Mouse (Mus musculus): ENCODE results near the gene Upk2. TPM values are rescaled to one million over a fixed set of nuclear protein-coding genes. Genes with fewer than 3 reads are reported as not detected.

Gene Upk2
- polyA plus RNA-seq, 1 experiment = 1.4 TPM

DNA sequence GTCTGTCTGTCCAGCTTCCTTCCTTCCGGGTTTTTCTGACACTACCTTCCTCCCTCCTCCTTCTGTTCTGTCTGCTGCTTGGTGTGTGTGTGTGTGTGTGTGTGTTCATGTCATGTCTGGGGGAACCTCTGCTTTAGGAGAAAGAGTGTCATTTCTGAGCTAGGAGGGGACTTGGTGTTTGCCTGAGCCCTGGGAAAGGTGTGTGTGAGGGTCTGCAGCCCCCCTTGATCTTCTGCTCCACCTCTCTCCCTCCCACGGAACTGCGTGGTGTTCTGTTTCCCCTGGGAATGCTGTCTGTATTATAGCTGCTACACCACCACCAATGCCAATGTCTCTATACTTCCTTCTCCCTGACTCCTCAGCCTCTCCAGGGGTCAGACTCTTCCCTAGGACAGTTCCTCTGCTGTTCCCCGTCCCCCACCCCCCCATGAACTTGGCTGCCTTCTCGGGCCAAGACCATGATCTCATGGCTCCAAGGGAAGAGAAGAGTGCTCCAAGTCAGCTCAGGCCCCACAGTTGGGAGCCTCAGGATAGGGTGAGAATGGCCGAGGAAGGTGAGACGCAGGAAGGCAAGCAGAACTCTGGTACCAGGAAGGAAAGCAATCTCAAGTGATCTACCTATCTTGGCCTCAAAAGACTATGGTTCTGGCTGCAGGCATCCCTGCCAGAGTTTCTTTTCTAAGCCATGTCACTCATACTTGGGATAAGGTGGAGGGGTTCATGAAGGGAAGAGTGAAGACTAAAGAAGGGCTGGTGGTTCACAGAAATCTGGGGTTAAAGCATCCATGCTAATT is 29.7 kb upstream of the Upk2 start:
- Histone ChIP-seq H3K36me3 (ENCODE audit: control insufficient read depth, insufficient read depth, low read length) (no peaks in the 10 kb centered on the region), H3K27me3 (ENCODE audit: control insufficient read depth, insufficient read depth, low read length) (no peaks in the 10 kb centered on the region), H3K27ac (ENCODE audit: control insufficient read depth, insufficient read depth, low read length) (no peak overlapping the region), H3K4me1 (replicated peaks; ENCODE audit: control insufficient read depth, insufficient read depth, low read length) (peaks cover 48% of the 10 kb centered on the region), H3K4me3 (ENCODE audit: control insufficient read depth, insufficient read depth, low read length) (peak overlapping the region; percentile 93)
- 37% methylated on average over 7 of the region's 7 CpGs for WGBS
- DNase-seq = no peak
- no peak for TF ChIP-seq CTCF (IDR thresholded peaks at IDR 0.05; ENCODE audit: borderline replicate concordance, control insufficient read depth, extremely low read depth, insufficient read depth, low read length, poor library complexity)
- TF ChIP-seq POLR2A (IDR thresholded peaks at IDR 0.05; ENCODE audit: control insufficient read depth, extremely low read depth, insufficient read depth, low read length, poor library complexity) = no peak

DNA sequence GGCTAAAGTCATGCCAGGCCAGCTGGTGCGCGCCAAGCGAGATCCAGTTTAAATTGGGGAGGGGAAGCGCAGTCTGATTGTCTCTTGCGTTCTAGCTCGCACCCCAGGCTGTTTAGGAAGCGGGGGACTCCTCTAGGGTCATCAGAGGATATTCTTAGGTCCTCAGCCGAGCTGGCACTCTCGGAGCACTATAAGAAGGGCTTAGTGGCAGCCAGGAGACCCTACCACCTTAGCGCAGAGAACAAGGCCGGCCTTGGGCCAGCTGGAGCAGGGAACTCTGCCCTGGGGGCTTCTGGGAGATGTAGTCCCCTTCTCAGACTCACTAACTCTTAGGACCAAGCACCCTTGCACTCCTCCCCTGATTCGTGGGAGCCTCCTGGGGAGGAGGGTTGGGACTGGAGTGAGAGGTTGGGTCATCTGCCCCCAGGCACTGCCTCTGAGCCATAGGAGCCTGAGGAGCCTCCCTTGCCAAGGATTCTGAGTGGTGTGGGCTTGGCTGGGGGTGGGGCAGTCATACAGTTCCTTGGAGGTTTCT is 28.8 kb upstream of the Upk2 start:
- Histone ChIP-seq H3K36me3 (ENCODE audit: control insufficient read depth, insufficient read depth, low read length) (no peaks in the 10 kb centered on the region), H3K4me3 (ENCODE audit: control insufficient read depth, insufficient read depth, low read length) (peak overlapping the region; percentile 93), H3K27ac (ENCODE audit: control insufficient read depth, insufficient read depth, low read length) (peak overlapping the region; percentile 8; the same call in 1 of the 2 replicates), H3K27me3 (ENCODE audit: control insufficient read depth, insufficient read depth, low read length) (no peaks in the 10 kb centered on the region), H3K4me1 (replicated peaks; ENCODE audit: control insufficient read depth, insufficient read depth, low read length) (peaks cover 44% of the 10 kb centered on the region)
- DNase-seq = peak; percentile 63
- TF ChIP-seq CTCF (IDR thresholded peaks at IDR 0.05; ENCODE audit: borderline replicate concordance, control insufficient read depth, extremely low read depth, insufficient read depth, low read length, poor library complexity) (no peak), POLR2A (IDR thresholded peaks at IDR 0.05; ENCODE audit: control insufficient read depth, extremely low read depth, insufficient read depth, low read length, poor library complexity) (peak; percentile 1; the same call in 1 of the 2 replicates)
- WGBS = 1% methylated on average over 12 of the region's 12 CpGs

DNA sequence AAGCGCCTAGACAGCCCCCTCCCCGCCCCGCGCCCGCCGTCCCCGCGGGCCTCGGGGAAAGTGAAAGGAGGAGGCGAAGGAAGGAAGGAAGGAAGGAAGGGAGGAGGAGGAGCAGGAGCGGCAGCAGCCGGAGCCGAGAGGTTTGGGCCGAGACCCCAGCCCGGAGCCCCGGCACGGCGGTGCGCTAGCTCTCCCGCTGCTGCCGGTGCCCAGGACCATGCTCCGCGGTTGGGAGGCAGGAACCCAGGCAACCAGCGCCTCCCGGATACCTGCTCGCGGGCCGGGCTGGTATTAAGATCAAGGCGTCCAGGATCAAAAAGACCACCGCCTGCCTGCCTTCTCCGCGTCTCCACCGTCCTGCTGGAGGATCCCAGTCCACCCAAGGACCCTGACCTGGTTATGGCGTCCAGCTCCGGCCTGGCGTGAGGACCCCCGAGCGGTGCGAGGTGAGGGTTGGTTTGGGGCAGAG is 28.3 kb upstream of the Upk2 start:
- H3K27ac ChIP-seq (ENCODE audit: control insufficient read depth, insufficient read depth, low read length) = peak overlapping the region; percentile 8; the same call in 1 of the 2 replicates
- no peak for DNase-seq
- 0% methylated on average over 38 of the region's 39 CpGs for WGBS
- TF ChIP-seq CTCF (IDR thresholded peaks at IDR 0.05; ENCODE audit: borderline replicate concordance, control insufficient read depth, extremely low read depth, insufficient read depth, low read length, poor library complexity) (no peak), POLR2A (IDR thresholded peaks at IDR 0.05; ENCODE audit: control insufficient read depth, extremely low read depth, insufficient read depth, low read length, poor library complexity) (peak; percentile 52; the same call in 1 of the 2 replicates)
- H3K4me1 ChIP-seq (replicated peaks; ENCODE audit: control insufficient read depth, insufficient read depth, low read length) = peaks cover 45% of the 10 kb centered on the region
- H3K36me3 ChIP-seq (ENCODE audit: control insufficient read depth, insufficient read depth, low read length) = no peaks in the 10 kb centered on the region
- no peaks in the 10 kb centered on the region for H3K27me3 ChIP-seq (ENCODE audit: control insufficient read depth, insufficient read depth, low read length)
- H3K4me3 ChIP-seq (ENCODE audit: control insufficient read depth, insufficient read depth, low read length) = peak overlapping the region; percentile 93

DNA sequence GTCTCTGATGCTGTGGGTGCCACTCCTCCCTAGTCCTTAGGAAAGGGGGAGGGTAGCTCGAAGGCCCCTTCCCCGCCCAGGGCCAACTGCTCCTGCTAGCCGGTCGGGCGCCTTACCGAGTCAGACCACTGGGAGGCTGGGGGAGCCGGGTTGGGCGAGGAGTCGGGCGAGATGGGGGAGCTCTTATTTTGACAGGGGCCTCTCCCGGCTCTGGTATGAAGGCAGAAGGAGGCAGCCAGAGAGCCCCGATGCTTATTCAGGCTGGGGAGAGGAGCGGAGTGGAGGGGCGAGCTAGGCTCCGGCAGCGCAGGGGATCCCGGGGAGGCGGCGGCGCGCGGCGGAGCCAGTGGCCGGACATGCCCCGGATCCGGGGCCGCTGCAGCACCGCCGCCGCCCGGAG is 27.8 kb upstream of the Upk2 start, which contains the start of gene Bcl9l:
Gene Bcl9l (plus strand): TSS at position 274 of the 400 bp plus-strand sequence.
- WGBS = under 1% methylated on average over 31 of the region's 31 CpGs

DNA sequence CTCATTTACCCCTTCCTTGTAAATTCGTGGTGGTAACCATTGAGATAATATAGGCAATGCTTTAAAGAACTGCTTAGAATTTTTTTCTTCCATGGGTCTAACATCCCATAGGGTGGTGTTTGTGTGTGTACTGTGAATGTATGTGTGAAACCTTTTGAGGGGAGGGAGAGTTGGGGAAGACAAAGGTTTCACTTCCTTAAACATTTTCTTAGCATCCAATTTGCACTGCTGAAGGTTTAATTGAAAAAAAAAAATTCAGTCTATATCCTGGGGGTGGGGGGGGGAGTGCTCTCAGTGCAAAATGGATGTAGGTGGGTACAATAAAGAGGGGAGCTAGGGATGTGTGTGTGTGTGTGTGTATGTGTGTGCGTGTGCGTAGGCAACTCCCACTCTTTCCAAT is 27.3 kb upstream of the Upk2 start:
- H3K27ac ChIP-seq (ENCODE audit: control insufficient read depth, insufficient read depth, low read length) = no peak overlapping the region
- H3K27me3 ChIP-seq (ENCODE audit: control insufficient read depth, insufficient read depth, low read length) = no peaks in the 10 kb centered on the region
- peaks cover 47% of the 10 kb centered on the region for H3K4me1 ChIP-seq (replicated peaks; ENCODE audit: control insufficient read depth, insufficient read depth, low read length)
- DNase-seq = no peak
- no peaks in the 10 kb centered on the region for H3K36me3 ChIP-seq (ENCODE audit: control insufficient read depth, insufficient read depth, low read length)
- peak overlapping the region; percentile 93 for H3K4me3 ChIP-seq (ENCODE audit: control insufficient read depth, insufficient read depth, low read length)
- 16% methylated on average over 3 of the region's 3 CpGs for WGBS
- no peak for TF ChIP-seq POLR2A (IDR thresholded peaks at IDR 0.05; ENCODE audit: control insufficient read depth, extremely low read depth, insufficient read depth, low read length, poor library complexity)
- TF ChIP-seq CTCF (IDR thresholded peaks at IDR 0.05; ENCODE audit: borderline replicate concordance, control insufficient read depth, extremely low read depth, insufficient read depth, low read length, poor library complexity) = no peak

More for the DNA sequence above, 27.8 kb upstream of the Upk2 start, which contains the start of gene Bcl9l:
- peak within 1 kb of the TSS; percentile 8; the same call in 1 of the 2 replicates for H3K27ac ChIP-seq (ENCODE audit: control insufficient read depth, insufficient read depth, low read length)
- peak; percentile 93 for DNase-seq
- TF ChIP-seq POLR2A (IDR thresholded peaks at IDR 0.05; ENCODE audit: control insufficient read depth, extremely low read depth, insufficient read depth, low read length, poor library complexity) (0 out of 2 replicates have a peak, but pooled peaks have one; percentile 62), CTCF (IDR thresholded peaks at IDR 0.05; ENCODE audit: borderline replicate concordance, control insufficient read depth, extremely low read depth, insufficient read depth, low read length, poor library complexity) (peak; percentile 73; the same call in 1 of the 2 replicates)
- no peaks in the 10 kb centered on the region for H3K27me3 ChIP-seq (ENCODE audit: control insufficient read depth, insufficient read depth, low read length)
- peaks cover 48% of the 10 kb centered on the region for H3K4me1 ChIP-seq (replicated peaks; ENCODE audit: control insufficient read depth, insufficient read depth, low read length)
- no peaks in the 10 kb centered on the region for H3K36me3 ChIP-seq (ENCODE audit: control insufficient read depth, insufficient read depth, low read length)
- peak within 1 kb of the TSS; percentile 93 for H3K4me3 ChIP-seq (ENCODE audit: control insufficient read depth, insufficient read depth, low read length)

DNA sequence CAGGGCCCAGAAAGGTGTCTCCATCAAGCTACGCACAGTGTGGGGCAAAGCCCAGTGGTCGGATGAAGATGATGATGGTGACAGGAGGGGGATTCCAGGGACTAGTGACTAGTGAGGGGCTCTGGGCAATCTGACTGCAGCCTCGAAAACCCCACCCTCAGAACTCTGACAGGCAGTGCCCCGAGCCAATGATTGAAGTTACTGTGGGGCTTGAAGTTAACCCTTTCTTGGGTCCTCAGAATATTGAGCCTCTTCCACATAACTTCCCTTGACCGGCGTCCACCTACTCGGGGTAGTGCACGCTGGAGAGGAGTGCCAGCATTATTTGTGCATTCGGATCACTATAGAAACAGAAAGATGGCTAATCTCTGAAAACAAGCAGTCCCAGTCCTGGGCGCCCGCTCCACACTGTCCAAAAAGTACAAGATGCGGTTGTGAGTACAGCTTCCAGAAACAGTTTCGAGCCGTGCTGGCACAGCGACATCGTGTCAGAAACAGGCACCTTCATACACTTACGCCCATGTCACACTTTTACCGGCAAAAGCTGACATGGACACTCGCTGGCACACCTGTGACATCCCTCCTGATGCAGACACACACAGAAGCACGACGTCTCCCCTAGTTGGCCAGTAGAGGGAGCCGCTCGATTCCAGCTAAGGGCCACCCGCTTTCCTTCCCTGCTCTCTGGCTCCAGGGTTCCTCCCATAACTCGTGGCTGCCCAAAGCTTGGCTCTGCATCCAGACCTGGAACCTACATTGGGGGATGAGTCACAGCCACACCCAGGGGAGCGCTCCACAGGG is 25.1 kb upstream of the Upk2 start:
- under 1% methylated on average over 26 of the region's 26 CpGs for WGBS
- Histone ChIP-seq H3K27me3 (ENCODE audit: control insufficient read depth, insufficient read depth, low read length) (no peaks in the 10 kb centered on the region), H3K4me1 (replicated peaks; ENCODE audit: control insufficient read depth, insufficient read depth, low read length) (peaks cover 34% of the 10 kb centered on the region), H3K27ac (ENCODE audit: control insufficient read depth, insufficient read depth, low read length) (no peak overlapping the region), H3K4me3 (ENCODE audit: control insufficient read depth, insufficient read depth, low read length) (peak overlapping the region; percentile 67), H3K36me3 (ENCODE audit: control insufficient read depth, insufficient read depth, low read length) (no peaks in the 10 kb centered on the region)
- DNase-seq = peak; percentile 87
- no peak for TF ChIP-seq POLR2A (IDR thresholded peaks at IDR 0.05; ENCODE audit: control insufficient read depth, extremely low read depth, insufficient read depth, low read length, poor library complexity)
- peak; percentile 89 for TF ChIP-seq CTCF (IDR thresholded peaks at IDR 0.05; ENCODE audit: borderline replicate concordance, control insufficient read depth, extremely low read depth, insufficient read depth, low read length, poor library complexity)

Data from thymus, adult 2 months (tissue).